Mouse (Mus musculus) right cerebral cortex, postnatal 14 days (tissue): ENCODE measurements around the gene Gm10837.

Experiments
- DNase-seq: peaks from one replicate; pipeline ENCODE4 v3.0.0; 2022

The Gm10837 gene

DNA sequence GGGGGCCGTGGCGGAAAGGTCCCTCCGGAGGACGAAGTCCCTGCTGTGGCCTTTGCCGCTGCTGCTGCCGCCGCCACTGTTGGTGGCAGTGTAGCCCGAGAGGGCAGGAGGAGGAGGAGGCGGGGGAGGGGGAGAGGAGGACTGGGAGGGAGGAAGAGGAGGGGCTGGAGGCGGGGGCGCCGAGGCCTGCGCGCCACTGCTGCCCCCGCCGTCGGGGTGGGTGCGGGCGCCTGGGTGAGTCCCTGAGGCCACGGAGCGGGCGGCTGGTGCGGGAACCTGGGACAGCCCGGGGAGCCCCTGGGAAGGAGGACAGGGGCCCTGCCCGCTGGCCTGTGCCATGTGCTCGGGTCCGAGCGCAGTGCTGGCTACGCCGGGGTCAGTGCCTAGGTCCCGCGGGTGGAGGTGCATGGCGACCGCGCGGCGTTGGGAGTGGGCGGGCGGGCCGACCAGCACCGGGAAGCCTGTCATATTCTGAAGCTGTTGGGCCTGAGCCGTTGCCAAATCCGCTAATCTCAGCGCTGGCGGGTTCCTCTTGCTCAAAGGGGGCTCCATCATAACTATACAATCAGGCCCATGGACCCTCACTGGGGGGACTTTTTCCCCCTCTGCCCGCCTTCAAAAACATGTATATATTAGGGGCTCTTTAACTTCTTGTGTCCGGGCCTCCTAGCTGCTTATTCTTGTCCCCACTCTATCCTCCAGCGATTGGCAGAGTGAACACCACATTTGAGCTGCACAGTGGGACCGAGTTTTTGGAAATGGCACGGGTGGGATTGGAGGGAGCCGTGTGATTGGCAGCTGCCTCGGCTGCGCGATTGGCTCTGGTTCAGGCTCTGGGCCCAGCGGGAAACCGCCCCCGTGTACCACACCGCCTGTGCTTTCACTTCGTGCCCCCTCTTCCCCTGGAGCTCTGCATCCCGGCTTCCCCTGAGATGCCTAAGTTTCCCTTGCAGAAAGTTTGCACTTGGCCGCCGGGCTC lies 25.3 kb upstream of the Gm10837 start, which contains the start of gene Zic5:
Gene Zic5 (minus strand): TSS at position 915 of the 979 bp plus-strand sequence.
- DNase-seq = peak; percentile 36

DNA sequence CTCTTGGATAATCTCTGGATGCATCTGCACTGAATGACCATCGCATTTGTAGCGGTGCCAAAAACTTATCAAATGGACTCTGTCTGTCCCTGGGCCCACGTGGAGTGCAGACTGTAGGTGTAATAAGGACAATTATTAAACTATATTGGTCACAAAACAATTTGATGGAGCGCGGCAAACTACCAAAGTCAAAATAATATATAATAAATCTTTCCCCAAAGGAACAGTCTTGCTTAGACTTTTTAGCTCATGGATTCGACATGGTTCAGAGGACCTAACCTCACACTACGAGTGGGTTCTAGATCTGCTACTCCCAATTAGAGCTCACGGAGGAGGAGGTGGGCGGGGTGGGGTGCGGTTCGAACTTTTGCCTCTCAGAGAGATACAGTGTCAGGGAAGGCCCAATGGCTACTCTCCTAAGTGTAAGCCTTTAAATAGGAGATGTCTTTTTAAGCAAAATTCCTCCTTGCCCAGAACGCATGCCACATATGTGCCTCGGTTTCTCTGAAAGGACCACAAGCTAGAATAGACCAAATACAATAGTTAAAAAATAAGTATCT lies 24.4 kb upstream of the Gm10837 start:
- no peak for DNase-seq

- no peak for DNase-seq
Observed at GRCm38 (mm10) chr14:122466756-122467362, 23.5 kb upstream of the Gm10837 start.

GRCm38 (mm10) chr14:122467926-122468841 lies 22.2 kb upstream of the Gm10837 start:
- no peak for DNase-seq

DNA sequence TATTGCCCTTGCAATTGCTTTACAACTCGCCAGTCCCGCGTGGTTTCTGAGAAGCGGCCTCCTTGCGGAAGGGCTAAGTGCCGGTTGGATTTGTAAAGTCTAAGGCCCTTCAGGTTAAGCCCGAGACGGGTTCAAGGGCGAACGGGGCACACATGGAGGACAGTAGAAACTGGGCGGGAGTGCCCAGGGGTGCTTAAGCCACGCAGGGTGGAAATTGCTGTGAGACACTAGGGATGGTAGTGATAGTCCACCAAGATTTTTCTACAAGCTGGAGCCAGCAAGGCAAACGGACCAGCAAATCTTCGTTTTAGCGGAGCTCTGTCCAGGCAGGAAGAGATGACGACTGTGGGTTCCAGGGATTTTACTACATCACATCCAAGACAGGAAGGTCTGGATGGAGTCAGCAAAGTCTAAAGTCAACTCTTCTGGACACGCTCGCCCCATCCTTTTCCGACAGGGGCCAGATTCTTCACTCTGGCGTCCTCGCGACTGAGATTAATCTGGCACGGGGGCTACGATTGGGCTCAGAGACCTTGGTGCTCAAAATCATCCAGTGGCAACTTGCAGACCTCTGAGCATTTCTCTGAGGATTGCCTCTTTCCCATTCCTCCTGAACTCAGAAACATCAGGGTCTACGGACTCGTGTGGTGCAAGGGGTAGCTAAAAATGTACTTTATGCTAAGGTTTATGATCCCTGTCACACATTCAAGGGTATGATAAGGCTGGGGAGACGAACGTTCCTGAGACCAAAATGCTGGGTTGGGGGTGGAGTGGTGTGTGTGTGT lies 21.2 kb upstream of the Gm10837 start:
- DNase-seq = no peak

DNA sequence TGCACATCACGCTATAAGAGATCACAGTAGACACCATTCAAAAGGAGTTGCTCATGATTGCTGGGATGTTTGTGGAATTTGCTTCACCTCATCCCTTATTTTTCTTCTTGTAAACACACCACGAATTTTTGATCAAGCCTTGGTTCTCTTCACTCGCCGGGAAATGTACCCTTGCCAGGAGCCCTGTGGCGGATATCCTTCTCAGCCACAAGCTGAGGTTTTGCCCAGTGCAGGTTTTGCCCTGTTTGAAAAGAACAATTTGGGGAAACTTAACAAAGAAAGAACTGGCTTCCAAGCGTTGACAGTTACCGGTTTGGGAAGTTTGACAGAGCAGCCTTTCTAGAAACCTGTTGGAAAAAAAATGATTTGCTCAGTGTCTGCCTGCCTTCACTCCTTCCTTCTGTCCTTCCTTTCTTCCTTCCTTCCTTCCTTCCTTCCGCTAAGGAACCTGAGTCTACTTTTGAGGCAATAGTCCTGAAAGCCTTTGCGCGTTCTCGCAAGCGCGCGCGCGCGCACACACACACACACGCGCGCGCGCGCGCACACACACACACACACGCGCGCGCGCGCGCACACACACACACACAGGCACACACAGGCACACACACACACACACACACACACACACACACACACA lies 18.8 kb upstream of the Gm10837 start:
- no peak for DNase-seq

- DNase-seq = no peak
Observed at GRCm38 (mm10) chr14:122472161-122472560, 18.2 kb upstream of the Gm10837 start.

- DNase-seq = no peak
Observed at GRCm38 (mm10) chr14:122472647-122473046, 17.7 kb upstream of the Gm10837 start.

DNA sequence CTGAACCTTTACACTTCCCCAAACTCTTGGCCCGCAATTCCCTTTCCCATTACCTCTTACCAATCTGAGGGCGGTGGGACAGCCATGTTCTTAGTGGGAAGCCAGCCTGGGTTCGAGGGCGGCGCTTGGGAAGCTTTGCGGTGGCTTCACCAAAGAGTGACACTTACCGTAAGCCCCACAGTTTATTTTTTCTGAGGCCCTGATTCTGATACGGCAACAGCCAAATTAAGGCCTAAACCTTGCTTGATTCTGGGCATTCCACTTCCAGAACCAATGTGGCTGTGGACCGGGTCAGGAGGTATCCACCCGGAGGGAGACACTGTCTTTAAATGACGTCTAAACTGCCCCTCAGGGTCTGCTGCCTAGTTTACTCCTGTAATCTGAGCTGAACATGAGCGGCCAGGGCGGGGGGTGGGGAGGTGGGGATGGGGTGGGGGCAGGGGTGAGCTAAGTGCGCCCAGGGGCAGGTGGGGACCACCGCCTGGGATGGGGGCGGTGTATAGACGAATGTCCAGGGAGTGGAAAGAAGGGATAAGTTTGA lies 17.1 kb upstream of the Gm10837 start:
- no peak for DNase-seq

GRCm38 (mm10) chr14:122474041-122474890 lies 16.1 kb upstream of the Gm10837 start:
- DNase-seq = peak; percentile 37

DNA sequence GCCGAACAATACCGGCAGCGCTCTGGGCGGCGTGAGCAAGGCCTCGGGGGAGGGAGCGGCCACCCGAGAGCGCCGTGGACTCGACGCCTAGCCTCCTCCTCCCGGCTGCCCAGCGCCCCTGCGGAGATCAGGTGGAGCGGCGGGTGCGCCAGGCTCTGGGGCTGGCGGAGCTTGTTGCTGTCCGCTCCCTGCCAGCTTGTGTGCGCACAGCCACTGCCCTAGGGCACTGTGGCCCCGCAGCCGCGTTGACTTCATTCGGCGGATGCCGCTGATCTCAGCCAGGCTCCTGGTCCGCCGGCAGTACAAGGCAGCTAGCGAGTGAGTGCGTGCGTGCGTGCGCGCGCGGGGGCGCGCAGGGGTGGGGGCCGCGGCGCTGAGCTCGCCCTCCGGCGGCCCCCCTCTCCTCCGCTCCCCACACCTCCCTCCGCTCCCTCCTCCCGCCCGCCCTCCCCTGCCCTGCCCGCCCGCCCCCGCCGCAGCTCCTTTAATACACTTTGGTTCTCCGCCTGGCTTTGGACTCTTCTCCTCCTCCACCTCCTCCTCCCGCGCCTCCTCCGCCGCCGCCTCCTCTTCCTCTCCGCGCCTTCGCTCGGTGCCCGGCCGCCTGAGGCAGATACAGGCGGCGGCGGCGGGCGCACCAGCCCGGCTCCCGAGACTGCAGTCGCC lies 15.4 kb upstream of the Gm10837 start, which contains the start of gene Zic2:
Gene Zic2 (plus strand): TSS at position 545 of the 666 bp plus-strand sequence.
- DNase-seq = peak; percentile 48

DNA sequence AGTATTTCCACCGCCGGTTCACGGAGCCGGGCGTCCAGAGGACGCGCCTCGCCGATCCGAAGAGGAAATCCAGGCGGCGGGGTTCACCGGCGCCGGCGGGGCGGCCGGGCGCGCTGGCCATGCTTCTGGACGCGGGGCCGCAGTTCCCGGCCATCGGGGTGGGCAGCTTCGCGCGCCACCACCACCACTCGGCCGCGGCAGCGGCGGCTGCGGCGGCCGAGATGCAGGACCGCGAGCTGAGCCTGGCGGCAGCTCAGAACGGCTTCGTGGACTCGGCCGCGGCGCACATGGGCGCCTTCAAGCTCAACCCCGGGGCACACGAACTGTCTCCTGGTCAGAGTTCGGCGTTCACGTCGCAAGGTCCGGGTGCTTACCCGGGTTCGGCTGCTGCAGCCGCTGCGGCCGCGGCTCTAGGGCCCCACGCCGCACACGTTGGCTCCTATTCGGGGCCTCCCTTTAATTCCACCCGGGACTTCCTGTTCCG lies 14.8 kb upstream of the Gm10837 start:
- no peak for DNase-seq

DNA sequence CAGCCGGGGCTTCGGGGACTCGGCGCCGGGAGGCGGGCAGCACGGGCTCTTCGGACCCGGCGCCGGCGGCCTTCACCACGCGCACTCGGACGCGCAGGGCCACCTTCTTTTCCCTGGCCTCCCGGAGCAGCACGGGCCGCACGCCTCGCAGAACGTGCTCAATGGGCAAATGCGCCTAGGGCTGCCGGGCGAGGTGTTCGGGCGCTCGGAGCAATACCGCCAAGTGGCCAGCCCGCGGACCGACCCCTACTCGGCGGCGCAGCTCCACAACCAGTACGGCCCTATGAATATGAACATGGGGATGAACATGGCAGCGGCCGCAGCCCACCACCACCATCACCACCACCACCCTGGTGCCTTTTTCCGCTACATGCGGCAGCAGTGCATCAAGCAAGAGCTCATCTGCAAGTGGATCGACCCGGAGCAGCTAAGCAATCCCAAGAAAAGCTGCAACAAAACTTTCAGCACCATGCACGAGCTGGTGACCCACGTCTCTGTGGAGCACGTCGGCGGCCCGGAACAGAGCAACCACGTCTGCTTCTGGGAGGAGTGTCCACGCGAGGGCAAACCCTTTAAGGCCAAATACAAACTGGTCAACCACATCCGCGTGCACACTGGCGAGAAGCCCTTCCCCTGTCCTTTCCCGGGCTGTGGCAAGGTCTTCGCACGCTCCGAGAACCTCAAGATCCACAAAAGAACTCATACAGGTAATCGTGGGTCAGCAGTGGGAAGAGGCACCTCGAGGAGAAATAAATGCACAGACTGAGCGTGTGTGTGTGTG lies 14.2 kb upstream of the Gm10837 start:
- no peak for DNase-seq

DNA sequence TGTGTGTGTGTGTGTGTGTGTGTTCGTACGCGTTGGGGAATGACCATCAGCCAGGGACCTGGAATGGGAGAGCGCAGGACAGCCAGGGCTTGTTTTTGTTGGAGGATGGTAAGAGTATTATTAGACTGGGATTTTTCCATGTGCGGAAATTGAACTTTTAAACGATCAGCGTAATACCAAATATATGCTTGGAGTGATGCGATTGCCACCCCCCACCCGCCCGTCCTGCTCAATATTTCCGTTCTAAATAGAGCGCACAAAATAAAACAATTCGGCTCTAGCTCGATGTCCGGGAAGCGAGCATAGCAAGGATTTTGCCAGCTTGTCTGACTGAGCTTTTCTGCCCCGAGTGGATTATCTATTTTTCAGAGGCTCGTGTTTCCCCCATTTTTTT lies 13.6 kb upstream of the Gm10837 start:
- DNase-seq = no peak

- no peak for DNase-seq
Observed at GRCm38 (mm10) chr14:122477261-122477671, 13.1 kb upstream of the Gm10837 start.

- no peak for DNase-seq
Observed at GRCm38 (mm10) chr14:122477971-122478573, 12.3 kb upstream of the Gm10837 start.

DNA sequence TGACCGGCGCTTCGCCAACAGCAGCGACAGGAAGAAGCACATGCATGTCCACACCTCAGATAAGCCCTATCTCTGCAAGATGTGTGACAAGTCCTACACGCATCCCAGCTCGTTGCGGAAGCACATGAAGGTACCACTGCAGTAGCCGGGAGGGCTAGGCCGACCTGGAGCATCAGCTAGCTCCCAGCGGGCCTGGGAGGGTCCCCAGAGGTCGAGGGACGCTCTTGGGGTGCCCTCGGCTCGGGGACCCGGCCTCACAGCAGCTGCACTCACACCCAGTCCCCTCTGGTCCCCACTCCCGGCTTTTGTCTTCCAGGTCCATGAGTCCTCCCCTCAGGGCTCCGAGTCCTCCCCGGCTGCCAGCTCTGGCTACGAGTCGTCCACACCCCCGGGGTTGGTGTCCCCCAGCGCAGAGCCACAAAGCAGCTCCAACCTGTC lies 11.8 kb upstream of the Gm10837 start:
- DNase-seq = no peak
